Mouse (Mus musculus): ENCODE results near the gene Rfx2.

- TF ChIP-seq CTCF (IDR thresholded peaks at IDR 0.05) (no peak), EP300 (IDR thresholded peaks at IDR 0.05) (no peak)
These were observed 69.7 kb downstream of the Rfx2 start for GRCm38 (mm10) chr17:56761077-56761476.
